Mouse (Mus musculus): Measurements from ENCODE around the gene Babam1. TPM values are rescaled to one million over a fixed set of nuclear protein-coding genes. Genes with fewer than 3 reads are reported as not detected.
"Not testable (repeated sequence)": the region's sequence is repeated elsewhere in the genome, so short reads cannot be mapped to it uniquely, and the experiment has no call there.

Babam1 gene
- polyA plus RNA-seq, 1 experiment from 2014 or later: 119 TPM

DNA sequence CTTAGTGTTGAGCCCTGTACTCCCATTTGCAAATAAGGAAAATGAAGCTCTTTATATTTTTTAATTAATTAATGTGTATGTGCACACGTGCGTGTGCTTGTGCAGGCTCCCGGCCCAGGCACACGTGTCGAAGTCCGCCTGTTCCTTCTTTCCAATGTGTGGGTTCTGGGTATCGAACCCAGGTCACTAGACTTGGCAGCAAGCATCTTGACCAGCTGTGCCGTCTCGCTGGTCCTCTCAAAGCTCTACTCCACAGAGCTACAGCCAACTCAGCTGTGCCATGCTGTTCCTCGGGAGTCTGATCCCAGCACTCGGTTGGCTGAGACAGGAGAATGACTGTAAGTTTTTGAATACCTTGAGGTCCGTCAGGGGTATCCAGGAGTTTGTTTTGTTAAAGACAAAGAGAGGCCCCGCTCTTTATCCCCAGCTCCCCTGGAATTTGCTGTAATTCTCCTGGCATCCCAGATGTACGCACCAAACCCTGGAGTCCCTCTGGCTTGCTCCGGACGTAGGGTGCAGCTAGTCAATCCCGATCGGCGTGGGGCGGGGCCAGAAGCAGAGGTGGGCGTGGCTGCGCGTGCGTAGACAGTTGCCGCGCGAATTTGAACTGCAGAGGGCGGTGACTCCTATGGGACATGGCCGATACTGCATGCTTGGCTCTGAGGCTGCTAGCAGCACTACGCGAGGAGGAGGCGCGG lies 8.9 kb downstream of the Babam1 start, which contains the start of gene Ankle1:
Gene Ankle1 (plus strand): TSS at position 610 of the 698 bp plus-strand sequence.
- Histone ChIP-seq H3K27me3 (ENCODE audit: control insufficient read depth, insufficient read depth, low read length) (no peaks in the 10 kb centered on the region), H3K4me1 (ENCODE audit: control insufficient read depth, insufficient read depth, low read length) (peaks cover 4% of the 10 kb centered on the region; the same call in 1 of the 2 replicates), H3K27ac (replicated peaks; ENCODE audit: low read depth, low read length) (peak within 1 kb of the TSS; percentile 44), H3K4me3 (ENCODE audit: low read depth, low read length) (peak within 1 kb of the TSS; percentile 81), H3K9ac (ENCODE audit: low read length) (peak within 1 kb of the TSS; percentile 69), H3K9me3 (ENCODE audit: control insufficient read depth, low read length) (no peaks in the 10 kb centered on the region), H3K4me2 (ENCODE audit: low read depth, severe bottlenecking) (peak within 1 kb of the TSS; percentile 93), H3K36me3 (ENCODE audit: control insufficient read depth, insufficient read depth, low read length) (peaks cover 10% of the 10 kb centered on the region; the same call in 1 of the 2 replicates)
- ATAC-seq (ENCODE audit: insufficient number of reproducible peaks, low FRiP score, low TSS enrichment, low read depth) (peak; percentile 87), DNase-seq (ENCODE audit: low spot score) (peak; percentile 99)
- 18% methylated on average over 33 of the region's 33 CpGs for WGBS

DNA sequence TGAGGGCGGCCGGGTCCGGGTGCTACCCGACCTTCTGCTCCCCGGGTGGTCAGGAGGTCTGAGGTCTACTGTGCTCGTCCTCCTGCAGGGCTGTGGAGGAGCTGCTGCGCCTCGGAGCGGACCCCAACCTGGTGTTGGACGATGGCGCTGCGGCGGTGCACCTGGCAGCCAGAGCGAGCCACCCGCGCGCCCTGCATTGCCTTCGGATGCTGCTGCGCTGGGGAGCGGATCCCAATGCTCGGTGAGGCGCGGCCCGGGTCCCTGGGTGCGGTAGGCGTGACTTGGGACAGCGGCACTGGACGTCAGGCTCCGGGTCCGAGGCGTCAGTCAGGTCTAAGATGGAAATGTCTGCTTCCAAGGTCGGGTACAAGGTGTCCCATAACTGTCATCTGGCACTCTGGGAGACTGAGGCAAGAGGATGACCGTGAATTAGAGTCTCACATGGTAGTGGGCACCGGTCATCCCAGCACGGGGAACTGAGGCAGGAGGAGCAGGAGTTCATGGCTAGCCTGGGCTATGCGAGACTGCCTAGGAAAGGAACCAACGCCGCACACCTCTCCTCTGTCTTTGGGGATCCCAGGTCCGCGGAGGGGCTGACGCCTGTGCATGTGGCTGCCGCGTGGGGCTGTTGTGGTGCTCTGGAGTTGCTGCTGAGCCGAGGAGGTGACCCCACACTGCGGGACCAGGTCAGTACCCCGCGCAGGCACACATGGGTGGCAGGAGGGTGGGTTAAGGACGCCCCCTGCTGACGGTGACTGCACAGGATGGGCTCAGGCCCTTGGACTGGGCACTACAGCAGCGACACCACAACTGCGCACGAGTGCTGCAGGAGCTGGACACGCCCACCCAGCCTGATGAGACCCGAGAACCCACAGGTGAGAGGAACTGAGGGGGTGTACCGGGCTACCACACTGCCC lies 9.7 kb downstream of the Babam1 start:
- ATAC-seq (ENCODE audit: insufficient number of reproducible peaks, low FRiP score, low TSS enrichment, low read depth): peak; percentile 70
- no peaks in the 10 kb centered on the region for H3K9me3 ChIP-seq (ENCODE audit: control insufficient read depth, low read length)
- peak overlapping the region; percentile 44 for H3K27ac ChIP-seq (replicated peaks; ENCODE audit: low read depth, low read length)
- under 1% methylated on average over 55 of the region's 55 CpGs for WGBS
- peak overlapping the region; percentile 81 for H3K4me3 ChIP-seq (ENCODE audit: low read depth, low read length)
- peak overlapping the region; percentile 69 for H3K9ac ChIP-seq (ENCODE audit: low read length)
- H3K4me1 ChIP-seq (ENCODE audit: control insufficient read depth, insufficient read depth, low read length): peaks cover 4% of the 10 kb centered on the region; the same call in 1 of the 2 replicates
- peak; percentile 89 for DNase-seq (ENCODE audit: low spot score)
- H3K27me3 ChIP-seq (ENCODE audit: control insufficient read depth, insufficient read depth, low read length): no peaks in the 10 kb centered on the region
- H3K4me2 ChIP-seq (ENCODE audit: low read depth, severe bottlenecking): peak overlapping the region; percentile 93
- H3K36me3 ChIP-seq (ENCODE audit: control insufficient read depth, insufficient read depth, low read length): peaks cover 10% of the 10 kb centered on the region; the same call in 1 of the 2 replicates

DNA sequence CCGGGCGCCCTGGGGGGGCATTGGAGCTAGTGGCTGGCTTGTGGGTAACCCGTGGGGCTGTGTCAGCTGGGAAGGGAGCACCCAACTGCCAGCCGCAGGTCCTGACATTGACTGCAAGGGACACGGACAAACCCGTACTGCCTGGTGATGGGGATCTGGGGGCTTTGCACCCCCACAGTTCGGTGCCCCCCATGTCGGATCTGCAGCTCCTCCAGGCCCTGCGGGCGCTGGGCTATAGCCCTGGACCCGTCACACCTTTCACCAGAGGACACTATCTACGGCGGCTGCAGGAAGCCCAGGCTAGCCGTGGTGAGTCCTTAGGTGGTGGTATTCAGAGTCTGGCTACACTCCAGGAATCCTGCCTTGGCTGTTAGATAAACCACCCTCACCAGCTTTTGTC lies 10.8 kb downstream of the Babam1 start:
- H3K27ac ChIP-seq (replicated peaks; ENCODE audit: low read depth, low read length): no peak overlapping the region
- H3K36me3 ChIP-seq (ENCODE audit: control insufficient read depth, insufficient read depth, low read length): peaks cover 10% of the 10 kb centered on the region; the same call in 1 of the 2 replicates
- H3K4me3 ChIP-seq (ENCODE audit: low read depth, low read length): no peak overlapping the region; the same call in 1 of the 2 replicates
- no peak overlapping the region for H3K4me2 ChIP-seq (ENCODE audit: low read depth, severe bottlenecking)
- DNase-seq (ENCODE audit: low spot score) (peak; percentile 21), ATAC-seq (ENCODE audit: insufficient number of reproducible peaks, low FRiP score, low TSS enrichment, low read depth) (no peak)
- H3K9me3 ChIP-seq (ENCODE audit: control insufficient read depth, low read length): no peaks in the 10 kb centered on the region
- H3K4me1 ChIP-seq (ENCODE audit: control insufficient read depth, insufficient read depth, low read length): peaks cover 4% of the 10 kb centered on the region; the same call in 1 of the 2 replicates
- no peaks in the 10 kb centered on the region for H3K27me3 ChIP-seq (ENCODE audit: control insufficient read depth, insufficient read depth, low read length)
- 94% methylated on average over 14 of the region's 14 CpGs for WGBS
- 0 out of 2 replicates have a peak overlapping the region, but pooled peaks have one; percentile 7 for H3K9ac ChIP-seq (ENCODE audit: low read length)

DNA sequence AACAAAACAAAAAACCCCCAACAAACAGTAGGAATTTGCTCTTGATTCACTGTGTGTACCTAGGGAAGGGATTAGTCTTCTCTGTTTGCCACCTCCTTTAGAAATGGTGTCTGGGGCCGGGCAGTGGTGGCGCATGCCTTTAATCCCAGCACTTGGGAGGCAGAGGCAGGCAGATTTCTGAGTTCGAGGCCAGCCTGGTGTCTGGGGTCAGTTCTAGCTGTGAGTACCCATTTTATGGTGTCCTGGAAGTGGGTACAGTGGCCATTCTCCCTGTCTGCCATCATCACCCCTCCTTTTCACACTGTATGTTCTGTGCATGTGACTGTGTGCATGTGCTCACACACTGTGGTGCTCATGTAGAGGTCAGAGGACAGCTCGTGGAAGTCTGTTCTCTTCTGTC lies 11.6 kb downstream of the Babam1 start:
- Histone ChIP-seq H3K4me3 (ENCODE audit: low read depth, low read length) (no peak overlapping the region), H3K4me2 (ENCODE audit: low read depth, severe bottlenecking) (no peak overlapping the region), H3K27ac (replicated peaks; ENCODE audit: low read depth, low read length) (no peak overlapping the region), H3K27me3 (ENCODE audit: control insufficient read depth, insufficient read depth, low read length) (no peaks in the 10 kb centered on the region), H3K9ac (ENCODE audit: low read length) (no peak overlapping the region), H3K4me1 (ENCODE audit: control insufficient read depth, insufficient read depth, low read length) (peaks cover 4% of the 10 kb centered on the region; the same call in 1 of the 2 replicates), H3K9me3 (ENCODE audit: control insufficient read depth, low read length) (no peaks in the 10 kb centered on the region), H3K36me3 (ENCODE audit: control insufficient read depth, insufficient read depth, low read length) (peaks cover 10% of the 10 kb centered on the region; the same call in 1 of the 2 replicates)
- WGBS: 94% methylated on average over 4 of the region's 4 CpGs
- DNase-seq (ENCODE audit: low spot score): no peak
- ATAC-seq (ENCODE audit: insufficient number of reproducible peaks, low FRiP score, low TSS enrichment, low read depth): no peak

DNA sequence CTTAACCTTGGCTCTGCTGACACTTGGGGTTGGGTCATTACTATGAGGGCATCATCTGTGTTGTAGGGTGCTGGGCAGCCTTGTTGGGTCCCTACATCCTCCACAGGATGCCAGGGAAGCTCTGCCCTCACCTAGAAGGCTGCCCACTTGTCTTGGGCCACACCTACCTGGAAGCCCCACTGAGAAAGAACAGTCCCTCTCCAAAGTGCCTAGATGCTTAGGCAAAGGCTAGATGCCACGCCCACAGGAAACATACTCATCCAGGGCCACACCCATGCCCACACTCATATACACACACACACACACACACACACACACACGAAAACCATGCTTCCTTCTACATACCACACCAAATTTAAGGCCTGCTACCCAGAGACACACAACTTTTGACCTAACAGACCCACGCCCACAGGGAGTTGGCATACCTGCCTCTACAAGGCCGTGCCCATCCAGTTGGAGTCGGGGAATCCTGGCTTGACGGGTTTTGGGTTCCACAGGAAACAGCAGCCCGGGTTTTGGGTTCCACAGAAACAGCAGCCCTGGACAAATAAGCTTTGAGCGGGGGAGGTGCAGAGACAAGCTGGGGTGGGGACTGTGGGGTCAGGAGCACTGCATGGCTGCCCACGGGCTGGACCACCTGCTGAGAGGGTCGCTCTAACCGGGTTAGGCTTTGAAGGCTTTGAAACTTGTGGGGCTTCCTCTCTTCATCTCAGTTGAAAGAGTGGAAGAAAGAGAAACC lies 15.0 kb downstream of the Babam1 start:
- H3K9ac ChIP-seq (ENCODE audit: low read length): no peak overlapping the region
- H3K27ac ChIP-seq (replicated peaks; ENCODE audit: low read depth, low read length): no peak overlapping the region
- H3K27me3 ChIP-seq (ENCODE audit: control insufficient read depth, insufficient read depth, low read length): no peaks in the 10 kb centered on the region
- WGBS: 57% methylated on average over 11 of the region's 11 CpGs
- H3K4me2 ChIP-seq (ENCODE audit: low read depth, severe bottlenecking): no peak overlapping the region
- ATAC-seq (ENCODE audit: insufficient number of reproducible peaks, low FRiP score, low TSS enrichment, low read depth) (no peak), DNase-seq (ENCODE audit: low spot score) (no peak)
- H3K4me3 ChIP-seq (ENCODE audit: low read depth, low read length): no peak overlapping the region
- no peaks in the 10 kb centered on the region for H3K4me1 ChIP-seq (ENCODE audit: control insufficient read depth, insufficient read depth, low read length)
- peaks cover 10% of the 10 kb centered on the region; the same call in 1 of the 2 replicates for H3K36me3 ChIP-seq (ENCODE audit: control insufficient read depth, insufficient read depth, low read length)
- no peaks in the 10 kb centered on the region for H3K9me3 ChIP-seq (ENCODE audit: control insufficient read depth, low read length)

DNA sequence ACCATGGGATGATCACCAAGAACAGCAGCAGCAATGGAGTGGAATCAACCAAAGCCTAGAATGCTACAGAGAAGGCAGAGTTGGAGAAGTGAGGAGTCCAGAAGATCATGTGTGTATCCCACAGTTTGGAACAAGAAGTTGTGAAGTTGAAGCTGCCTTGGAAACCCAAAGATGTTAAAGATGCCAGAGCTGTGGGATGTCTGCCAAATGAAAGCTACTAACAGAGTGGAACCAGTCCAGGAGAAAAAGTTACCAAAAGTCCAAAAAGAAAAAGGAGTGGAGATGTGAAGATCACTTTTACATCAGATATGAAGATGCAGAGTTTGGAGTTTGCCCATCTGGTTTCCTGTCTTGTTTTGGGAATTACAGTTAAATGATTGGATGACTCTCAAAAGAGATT lies 25.5 kb downstream of the Babam1 start:
- Histone ChIP-seq H3K9me3 (ENCODE audit: control insufficient read depth, low read length) (no peaks in the 10 kb centered on the region), H3K27me3 (ENCODE audit: control insufficient read depth, insufficient read depth, low read length) (no peaks in the 10 kb centered on the region), H3K27ac (replicated peaks; ENCODE audit: low read depth, low read length) (no peak overlapping the region), H3K36me3 (ENCODE audit: control insufficient read depth, insufficient read depth, low read length) (no peaks in the 10 kb centered on the region), H3K4me2 (ENCODE audit: low read depth, severe bottlenecking) (no peak overlapping the region), H3K9ac (ENCODE audit: low read length) (no peak overlapping the region), H3K4me1 (ENCODE audit: control insufficient read depth, insufficient read depth, low read length) (no peaks in the 10 kb centered on the region), H3K4me3 (ENCODE audit: low read depth, low read length) (no peak overlapping the region)
- DNase-seq (ENCODE audit: low spot score) (no peak), ATAC-seq (ENCODE audit: insufficient number of reproducible peaks, low FRiP score, low TSS enrichment, low read depth) (no peak)

DNA sequence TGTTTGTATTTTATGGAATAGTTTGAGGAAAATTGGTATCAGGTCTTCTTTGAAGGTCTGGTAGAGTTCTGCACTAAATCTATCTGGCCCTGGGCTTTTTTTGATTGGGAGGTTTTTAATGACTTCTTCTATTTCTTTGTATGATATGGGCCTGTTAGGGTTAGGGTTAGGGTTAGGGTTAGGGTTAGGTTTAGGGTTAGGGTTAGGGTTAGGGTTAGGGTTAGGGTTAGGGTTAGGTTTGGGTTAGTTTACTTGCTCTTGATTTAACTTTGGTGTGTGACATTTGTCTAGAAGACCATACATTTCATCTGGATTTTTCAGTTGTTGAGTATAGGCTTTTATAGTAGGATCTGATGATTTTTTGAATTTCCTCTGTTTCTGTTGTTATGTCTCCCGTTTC lies 36.3 kb downstream of the Babam1 start:
- not testable (repeated sequence) for H3K9ac ChIP-seq (ENCODE audit: low read length); H3K9me3 ChIP-seq (ENCODE audit: control insufficient read depth, low read length); H3K36me3 ChIP-seq (ENCODE audit: control insufficient read depth, insufficient read depth, low read length); ATAC-seq (ENCODE audit: insufficient number of reproducible peaks, low FRiP score, low TSS enrichment, low read depth); H3K27me3 ChIP-seq (ENCODE audit: control insufficient read depth, insufficient read depth, low read length); H3K4me3 ChIP-seq (ENCODE audit: low read depth, low read length); DNase-seq (ENCODE audit: low spot score); H3K27ac ChIP-seq (replicated peaks; ENCODE audit: low read depth, low read length); H3K4me1 ChIP-seq (ENCODE audit: control insufficient read depth, insufficient read depth, low read length); H3K4me2 ChIP-seq (ENCODE audit: low read depth, severe bottlenecking)
- 94% methylated on average over 1 of the region's 1 CpGs for WGBS

DNA sequence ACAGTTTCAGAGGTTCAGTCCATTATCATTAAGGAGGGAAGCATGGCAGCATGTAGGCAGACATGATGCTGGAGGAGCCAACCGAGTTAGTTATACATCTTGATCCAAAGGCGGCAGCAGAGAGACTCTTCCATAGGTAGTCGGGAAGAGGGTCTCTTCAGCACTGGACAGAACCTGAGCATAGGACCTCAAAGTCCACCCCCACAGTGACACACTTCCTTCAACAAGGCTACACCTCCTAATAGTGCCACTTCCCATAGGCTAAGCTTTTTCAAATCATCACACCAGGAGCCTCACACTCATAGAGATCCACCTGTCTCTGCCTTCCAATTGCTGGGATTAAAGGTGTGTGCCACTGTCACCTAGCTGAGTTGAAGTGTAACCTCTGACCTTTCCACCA lies 40.4 kb downstream of the Babam1 start:
- Histone ChIP-seq H3K4me1 (ENCODE audit: control insufficient read depth, insufficient read depth, low read length) (no peaks in the 10 kb centered on the region), H3K9ac (ENCODE audit: low read length) (no peak overlapping the region), H3K27ac (replicated peaks; ENCODE audit: low read depth, low read length) (no peak overlapping the region), H3K4me2 (ENCODE audit: low read depth, severe bottlenecking) (no peak overlapping the region), H3K9me3 (ENCODE audit: control insufficient read depth, low read length) (no peaks in the 10 kb centered on the region), H3K36me3 (ENCODE audit: control insufficient read depth, insufficient read depth, low read length) (no peaks in the 10 kb centered on the region), H3K27me3 (ENCODE audit: control insufficient read depth, insufficient read depth, low read length) (no peaks in the 10 kb centered on the region), H3K4me3 (ENCODE audit: low read depth, low read length) (no peak overlapping the region)
- ATAC-seq (ENCODE audit: insufficient number of reproducible peaks, low FRiP score, low TSS enrichment, low read depth): no peak
- 63% methylated on average over 3 of the region's 3 CpGs for WGBS
- DNase-seq (ENCODE audit: low spot score): no peak

All from limb, embryonic 11.5 days (tissue).